Mouse (Mus musculus) myocyte (in vitro differentiated cells): ENCODE measurements around the gene Itga3.

Experiments used
- MAX ChIP-seq: IDR thresholded peaks from one replicate; pipeline ENCODE4 v1.6.1; 2011; ENCODE audit warnings: low read depth, mild to moderate bottlenecking, control low read depth
- MYOG ChIP-seq, 3 experiments: IDR thresholded peaks; one replicate each; pipeline ENCODE4 v1.6.1; 2011; ENCODE audit warnings: control low read depth in 2 of 3, low read depth in 2 of 3, mild to moderate bottlenecking in 2 of 3; ENCODE audit not compliant: insufficient read length in 2 of 3, control insufficient read depth in 1 of 3, insufficient read depth in 1 of 3
- POLR2A ChIP-seq: IDR thresholded peaks from one replicate; pipeline ENCODE4 v1.6.1; 2011; ENCODE audit warnings: low read depth, mild to moderate bottlenecking, control low read depth, moderate library complexity; ENCODE audit not compliant: insufficient read length
- POLR2AphosphoS2 ChIP-seq: IDR thresholded peaks from one replicate; pipeline ENCODE4 v1.6.1; 2011; ENCODE audit warnings: low read depth, control low read depth; ENCODE audit not compliant: insufficient read length
- USF1 ChIP-seq: IDR thresholded peaks from one replicate; pipeline ENCODE4 v1.6.1; 2011; ENCODE audit warnings: low read depth, mild to moderate bottlenecking, control low read depth, moderate library complexity

DNA sequence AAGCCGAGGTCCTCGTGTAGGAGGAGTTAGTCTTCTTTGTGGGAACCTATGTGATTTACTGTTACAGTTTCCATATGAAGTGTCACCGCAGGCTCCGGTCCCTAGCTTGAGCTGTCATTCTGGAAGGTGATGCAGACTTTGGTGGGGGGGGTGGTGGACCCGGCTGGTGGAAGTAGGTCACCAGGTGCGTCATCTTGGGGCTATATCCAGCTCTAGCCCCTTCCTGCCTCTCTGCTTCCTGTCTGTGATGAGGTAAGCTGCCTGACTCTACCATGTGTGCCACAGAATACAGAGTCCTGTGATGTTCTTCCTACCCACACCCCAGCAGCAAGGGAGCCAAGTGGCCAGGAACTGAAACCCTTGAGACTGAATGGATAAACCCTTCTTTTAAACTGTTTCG lies 6.3 kb upstream of the Itga3 start:
- TF ChIP-seq MYOG (IDR thresholded peaks at IDR 0.05; ENCODE audit: control insufficient read depth in 1 of 3, insufficient read depth in 1 of 3, insufficient read length in 2 of 3, low read depth in 2 of 3) (no peak), POLR2AphosphoS2 (no peak), MAX (no peak), POLR2A (no peak), USF1 (no peak)
